Mouse (Mus musculus) neural tube, embryonic 11.5 days (tissue): ENCODE results near the gene Kmt5b. TPM values are rescaled to one million over a fixed set of nuclear protein-coding genes. Genes with fewer than 3 reads are reported as not detected.

Source experiments
- ATAC-seq: fragments of 200-750 bp; cut with Nextera tagmentation; 2 replicates; pipeline ENCODE4 v1.8.0; 2017; ENCODE audit warnings: moderate number of reproducible peaks, mild to moderate bottlenecking, moderate TSS enrichment, moderate library complexity; ENCODE audit not compliant: insufficient read depth, low FRiP score, low TSS enrichment
- DNase-seq: peaks from one replicate; pipeline ENCODE4 v3.0.0-alpha.2; 2015; ENCODE audit warnings: low spot score
- H3K27ac ChIP-seq: fragments of 300-500 bp; sonication (generic); 2 replicates; pipeline ENCODE4 v1.5.1; 2014; ENCODE audit warnings: low read depth, mild to moderate bottlenecking, low read length
- H3K27me3 ChIP-seq: fragments of 300-500 bp; sonication (generic); 2 replicates; pipeline ENCODE4 v1.6.1; 2014; ENCODE audit warnings: mild to moderate bottlenecking, low read length, mixed read lengths; ENCODE audit not compliant: control insufficient read depth, insufficient read depth
- H3K36me3 ChIP-seq: fragments of 300-500 bp; sonication (generic); 2 replicates; pipeline ENCODE4 v1.6.1; 2014; ENCODE audit warnings: mild to moderate bottlenecking, low read length, moderate library complexity, mixed read lengths; ENCODE audit not compliant: control insufficient read depth, insufficient read depth
- H3K4me1 ChIP-seq: fragments of 300-500 bp; sonication (generic); 2 replicates; pipeline ENCODE4 v1.6.1; 2014; ENCODE audit warnings: low read length, mixed read lengths; ENCODE audit not compliant: control insufficient read depth, insufficient read depth
- H3K4me2 ChIP-seq: fragments of 300-500 bp; sonication (generic); 2 replicates; pipeline ENCODE4 v1.6.1; 2014; ENCODE audit warnings: low read depth, mild to moderate bottlenecking, moderate library complexity
- H3K4me3 ChIP-seq: fragments of 300-500 bp; sonication (generic); 2 replicates; pipeline ENCODE4 v1.5.1; 2014; ENCODE audit warnings: low read depth, low read length
- H3K9ac ChIP-seq: fragments of 300-500 bp; sonication (generic); 2 replicates; pipeline ENCODE4 v1.6.1; 2014; ENCODE audit warnings: mild to moderate bottlenecking, low read length
- H3K9me3 ChIP-seq: fragments of 300-500 bp; sonication (generic); 2 replicates; pipeline ENCODE4 v1.6.1; 2016; ENCODE audit warnings: low read length; ENCODE audit not compliant: control insufficient read depth
- WGBS: fragments of 180-500 bp; shearing (Covaris S2); extraction: QIAGEN DNeasy Blood & Tissue Kit; methylation state at CpG from one replicate; pipeline ENCODE4 v1.1.7; 2014; 5-methylcytosine and 5-hydroxymethylcytosine counted together
- polyA plus RNA-seq: library from polyadenylated mRNA; unstranded; fragments of >200 nt; fragmentation: Nextera tagmentation; extraction: Ambion mirVana; gene quantifications from 2 replicates; pipeline ENCODE4 v1.2.1, GENCODE M21; 2014

Gene Kmt5b
- polyA plus RNA-seq, 1 experiment from 2014 or later, result 42.0 TPM

GRCm38 (mm10) chr19:3832851-3833353 is 65.7 kb downstream of the Kmt5b start:
- no peaks in the 10 kb centered on the region for H3K9me3 ChIP-seq
- H3K4me3 ChIP-seq, result no peak overlapping the region
- no peak overlapping the region for H3K9ac ChIP-seq
- no peak for DNase-seq
- H3K27ac ChIP-seq, result no peak overlapping the region
- no peaks in the 10 kb centered on the region for H3K4me1 ChIP-seq
- H3K27me3 ChIP-seq, result no peaks in the 10 kb centered on the region
- no peak for ATAC-seq
- no peaks in the 10 kb centered on the region for H3K36me3 ChIP-seq
- WGBS, result 72% methylated on average over 4 of the region's 4 CpGs
- no peak overlapping the region for H3K4me2 ChIP-seq

GRCm38 (mm10) chr19:3834301-3834700 is 67.1 kb downstream of the Kmt5b start:
- ATAC-seq (no peak), DNase-seq (no peak)
- H3K27me3 ChIP-seq, result no peaks in the 10 kb centered on the region
- no peaks in the 10 kb centered on the region for H3K9me3 ChIP-seq
- H3K4me3 ChIP-seq, result no peak overlapping the region
- H3K9ac ChIP-seq, result no peak overlapping the region
- no peak overlapping the region for H3K27ac ChIP-seq
- H3K4me2 ChIP-seq, result no peak overlapping the region
- no peaks in the 10 kb centered on the region for H3K4me1 ChIP-seq
- H3K36me3 ChIP-seq, result no peaks in the 10 kb centered on the region
- 90% methylated on average over 7 of the region's 7 CpGs for WGBS

GRCm38 (mm10) chr19:3836791-3837190 is 69.6 kb downstream of the Kmt5b start:
- WGBS, result 88% methylated on average over 9 of the region's 9 CpGs
- no peak overlapping the region for H3K4me3 ChIP-seq
- no peak overlapping the region for H3K4me2 ChIP-seq
- no peaks in the 10 kb centered on the region for H3K4me1 ChIP-seq
- no peaks in the 10 kb centered on the region for H3K36me3 ChIP-seq
- H3K27ac ChIP-seq, result no peak overlapping the region
- no peak overlapping the region for H3K9ac ChIP-seq
- H3K27me3 ChIP-seq, result no peaks in the 10 kb centered on the region
- ATAC-seq (no peak), DNase-seq (no peak)
- H3K9me3 ChIP-seq, result no peaks in the 10 kb centered on the region

- H3K4me2 ChIP-seq, result no peak overlapping the region
- 85% methylated on average over 3 of the region's 3 CpGs for WGBS
- H3K9ac ChIP-seq, result no peak overlapping the region
- H3K4me1 ChIP-seq, result no peaks in the 10 kb centered on the region
- DNase-seq (no peak), ATAC-seq (no peak)
- H3K36me3 ChIP-seq, result no peaks in the 10 kb centered on the region
- no peaks in the 10 kb centered on the region for H3K27me3 ChIP-seq
- H3K4me3 ChIP-seq, result no peak overlapping the region
- H3K9me3 ChIP-seq, result no peaks in the 10 kb centered on the region
- no peak overlapping the region for H3K27ac ChIP-seq
Observed at GRCm38 (mm10) chr19:3838931-3839330, 71.7 kb downstream of the Kmt5b start.

GRCm38 (mm10) chr19:3839686-3840085 is 72.5 kb downstream of the Kmt5b start:
- H3K4me3 ChIP-seq, result no peak overlapping the region
- 64% methylated on average over 2 of the region's 2 CpGs for WGBS
- no peaks in the 10 kb centered on the region for H3K4me1 ChIP-seq
- no peaks in the 10 kb centered on the region for H3K9me3 ChIP-seq
- no peaks in the 10 kb centered on the region for H3K27me3 ChIP-seq
- no peak overlapping the region for H3K9ac ChIP-seq
- H3K27ac ChIP-seq, result no peak overlapping the region
- no peak for ATAC-seq
- H3K36me3 ChIP-seq, result no peaks in the 10 kb centered on the region
- DNase-seq, result no peak
- no peak overlapping the region for H3K4me2 ChIP-seq

- no peaks in the 10 kb centered on the region for H3K36me3 ChIP-seq
- ATAC-seq (no peak), DNase-seq (no peak)
- no peak overlapping the region for H3K9ac ChIP-seq
- no peaks in the 10 kb centered on the region for H3K9me3 ChIP-seq
- no peaks in the 10 kb centered on the region for H3K4me1 ChIP-seq
- H3K4me3 ChIP-seq, result no peak overlapping the region
- H3K4me2 ChIP-seq, result no peak overlapping the region
- no peak overlapping the region for H3K27ac ChIP-seq
- no peaks in the 10 kb centered on the region for H3K27me3 ChIP-seq
- 59% methylated on average over 5 of the region's 5 CpGs for whole genome bisulfite sequencing
Observed at GRCm38 (mm10) chr19:3840214-3840651, 73.0 kb downstream of the Kmt5b start.

- Histone ChIP-seq H3K4me1 (no peaks in the 10 kb centered on the region), H3K4me3 (no peak overlapping the region), H3K36me3 (no peaks in the 10 kb centered on the region), H3K9me3 (no peaks in the 10 kb centered on the region), H3K4me2 (no peak overlapping the region), H3K9ac (no peak overlapping the region), H3K27me3 (no peaks in the 10 kb centered on the region), H3K27ac (no peak overlapping the region)
- 82% methylated on average over 5 of the region's 5 CpGs for WGBS
- no peak for DNase-seq
- no peak for ATAC-seq
Observed at GRCm38 (mm10) chr19:3840685-3841084, 73.5 kb downstream of the Kmt5b start.

GRCm38 (mm10) chr19:3842359-3843148 is 75.3 kb downstream of the Kmt5b start:
- H3K9me3 ChIP-seq, result no peaks in the 10 kb centered on the region
- H3K27me3 ChIP-seq, result no peaks in the 10 kb centered on the region
- DNase-seq, result no peak
- no peaks in the 10 kb centered on the region for H3K4me1 ChIP-seq
- WGBS, result 51% methylated on average over 12 of the region's 12 CpGs
- H3K4me3 ChIP-seq, result no peak overlapping the region
- no peak overlapping the region for H3K27ac ChIP-seq
- H3K9ac ChIP-seq, result no peak overlapping the region
- no peak overlapping the region for H3K4me2 ChIP-seq
- ATAC-seq, result no peak
- H3K36me3 ChIP-seq, result no peaks in the 10 kb centered on the region

GRCm38 (mm10) chr19:3843629-3844028 is 76.4 kb downstream of the Kmt5b start:
- Histone ChIP-seq H3K36me3 (no peaks in the 10 kb centered on the region), H3K4me1 (no peaks in the 10 kb centered on the region), H3K9ac (no peak overlapping the region), H3K4me3 (no peak overlapping the region), H3K4me2 (no peak overlapping the region), H3K27me3 (no peaks in the 10 kb centered on the region), H3K9me3 (no peaks in the 10 kb centered on the region), H3K27ac (no peak overlapping the region)
- ATAC-seq, result no peak
- DNase-seq, result no peak
- WGBS, result 87% methylated on average over 2 of the region's 2 CpGs
